Mouse (Mus musculus) WW6 (cell line): Measurements from ENCODE around the gene Adgra1.
A peak's percentile ranks its signal among the peaks of the same experiment; 100 is the strongest.

ENCODE experiments used
- DNase-seq: peaks from one replicate; pipeline ENCODE4 v3.0.0-alpha.2; 2013; ENCODE audit warnings: low read depth, low spot score

The Adgra1 gene

DNA sequence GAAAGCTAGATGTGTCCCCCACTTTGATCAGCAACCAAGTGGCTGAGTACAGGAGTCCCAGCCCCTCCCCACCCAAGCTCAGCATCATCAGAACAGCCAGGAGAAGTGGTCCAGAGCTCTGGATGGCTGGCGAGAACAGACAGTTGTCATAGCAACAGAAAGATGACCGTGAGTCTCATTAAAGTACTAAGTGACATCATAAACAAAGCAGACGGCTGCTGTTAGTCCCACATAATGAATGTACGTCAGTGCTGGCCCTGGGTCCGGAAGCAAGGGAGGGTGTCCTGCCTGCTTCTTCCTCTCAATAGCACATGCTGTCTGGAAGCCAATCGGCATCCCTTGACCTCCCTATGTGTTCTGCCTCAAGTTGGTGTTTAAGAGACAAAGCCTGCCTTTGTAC lies 16.2 kb downstream of the Adgra1 start:
- no peak for DNase-seq

DNA sequence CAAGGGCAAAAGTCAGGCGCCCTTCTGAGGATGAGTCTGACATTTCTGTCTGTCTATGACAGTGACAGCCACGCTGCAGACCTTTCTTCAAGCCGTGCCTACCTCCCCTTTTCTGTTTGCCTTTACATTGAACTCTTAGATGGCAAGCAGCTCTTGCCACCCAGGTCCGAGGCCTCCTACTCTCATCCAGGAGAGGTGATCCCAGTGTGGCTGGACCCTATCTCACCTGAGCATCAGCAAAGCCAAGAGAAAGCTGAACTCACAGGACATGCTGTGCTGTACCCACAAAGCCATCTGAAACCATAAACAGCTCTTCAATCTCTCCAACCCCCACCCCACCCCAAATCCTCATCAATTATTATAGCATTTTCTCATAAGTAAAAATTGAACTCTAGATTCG lies 16.7 kb downstream of the Adgra1 start:
- no peak for DNase-seq

DNA sequence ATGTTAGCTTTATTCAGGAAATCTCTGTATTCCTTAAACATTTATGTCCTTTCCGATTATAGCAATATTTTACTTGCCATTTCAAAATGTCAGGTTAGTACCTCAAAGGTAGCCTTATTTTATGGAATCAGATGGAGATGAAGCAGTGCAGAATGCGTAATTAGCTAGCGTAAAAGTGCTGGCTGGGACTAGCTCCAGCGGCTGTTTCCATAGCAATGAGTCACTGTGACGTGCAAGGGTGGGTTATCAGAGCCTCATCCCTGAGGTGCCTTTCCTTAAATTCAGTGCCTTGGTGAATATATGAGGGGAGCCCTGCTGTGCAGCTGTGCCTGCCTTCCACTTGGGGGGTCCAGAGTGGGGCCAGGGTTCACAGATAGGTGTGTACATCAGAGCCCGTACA lies 17.1 kb downstream of the Adgra1 start:
- DNase-seq: no peak

DNA sequence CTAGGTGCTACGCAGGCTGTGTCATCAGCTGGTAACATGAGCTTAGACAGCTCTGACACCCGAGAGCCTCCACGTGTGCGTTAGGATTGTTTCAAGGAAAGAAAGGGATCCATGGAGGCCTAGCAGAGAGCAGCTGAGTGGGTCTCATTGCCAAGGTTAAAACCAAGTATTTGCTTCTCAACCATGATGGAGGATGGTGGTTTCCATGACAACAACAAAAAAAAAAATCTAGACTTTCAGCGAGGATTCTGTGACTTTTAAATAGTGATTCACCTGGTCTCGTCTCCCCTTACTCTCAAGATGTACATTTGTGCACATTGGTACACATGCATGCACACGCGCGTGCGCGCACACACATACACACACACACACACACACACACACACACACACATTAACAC lies 21.3 kb downstream of the Adgra1 start:
- DNase-seq: no peak

DNA sequence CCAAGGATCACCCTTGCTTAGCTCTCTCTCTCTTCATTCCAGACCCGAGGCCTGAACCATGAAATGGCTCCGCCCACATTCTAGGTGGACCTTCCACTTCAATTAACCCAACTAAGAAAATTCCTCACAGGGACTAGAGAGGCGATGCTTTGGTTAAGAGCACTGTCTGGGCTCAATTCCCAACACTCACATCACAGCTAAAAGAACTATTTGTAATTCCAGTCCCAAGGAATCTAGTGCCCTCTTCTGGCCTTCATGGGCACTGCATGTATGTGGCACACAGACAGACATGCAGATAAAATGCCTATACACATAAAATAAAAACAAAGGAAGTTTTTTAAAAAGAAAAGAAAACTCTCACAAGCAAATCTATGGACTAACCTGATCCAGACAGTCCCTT lies 27.4 kb downstream of the Adgra1 start:
- peak; percentile 24 for DNase-seq

DNA sequence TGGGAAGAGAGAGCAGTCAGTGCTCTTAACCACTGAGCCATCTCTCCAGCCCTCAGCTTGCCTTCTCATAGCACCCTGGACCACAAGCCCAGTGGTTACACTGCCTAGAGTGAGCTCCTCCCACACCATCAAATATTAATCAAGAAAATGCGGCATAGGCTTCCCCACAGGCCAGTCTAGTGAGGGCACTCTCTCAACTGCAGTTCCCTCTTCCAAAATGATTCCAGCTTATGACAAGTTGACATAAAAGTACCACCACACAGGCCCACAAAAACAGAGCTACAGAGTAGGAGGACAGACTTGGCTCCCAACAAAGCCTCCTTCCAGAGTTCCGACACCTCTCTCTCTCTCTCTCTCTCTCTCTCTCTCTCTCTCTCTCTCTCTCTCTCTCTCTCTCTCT lies 29.1 kb downstream of the Adgra1 start:
- DNase-seq: no peak

DNA sequence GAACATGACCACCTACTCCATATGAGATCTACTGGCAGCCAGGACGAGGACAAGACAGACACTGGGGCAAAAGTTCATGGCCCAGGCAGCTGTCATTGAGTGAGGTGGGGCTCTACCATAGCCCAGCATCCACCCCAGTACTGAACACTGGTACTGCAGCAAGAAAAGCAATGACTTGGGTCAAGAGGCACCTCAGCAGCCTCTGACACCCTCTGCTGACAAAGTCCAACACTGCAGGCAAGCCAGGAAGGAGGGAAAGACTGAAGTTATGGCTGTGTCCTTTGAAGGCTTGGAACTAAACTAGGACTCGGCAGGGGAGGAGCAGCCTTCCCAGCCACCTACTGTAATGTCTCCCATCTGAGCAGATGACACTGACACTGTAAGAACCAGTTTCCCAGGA lies 30.3 kb downstream of the Adgra1 start:
- DNase-seq: no peak

DNA sequence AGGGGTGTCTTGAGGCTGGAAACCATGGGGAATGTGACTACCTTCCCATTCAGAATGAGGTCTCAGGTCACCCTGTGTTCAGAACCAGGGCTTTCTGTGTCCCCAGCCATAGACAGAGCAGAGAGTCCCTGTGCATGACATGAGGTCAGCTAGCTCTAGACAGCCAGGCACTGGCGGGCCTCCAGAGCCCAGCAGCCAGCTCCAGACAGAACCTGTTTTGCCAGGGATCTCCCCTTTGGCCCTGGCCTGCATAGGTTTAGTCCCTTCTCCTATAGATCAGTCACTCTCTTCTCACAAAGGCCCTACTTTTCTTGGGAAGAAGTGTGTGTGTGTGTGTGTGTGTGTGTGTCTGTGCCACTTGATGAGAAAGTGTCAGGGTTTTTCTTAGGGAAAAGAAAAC lies 30.9 kb downstream of the Adgra1 start:
- no peak for DNase-seq

DNA sequence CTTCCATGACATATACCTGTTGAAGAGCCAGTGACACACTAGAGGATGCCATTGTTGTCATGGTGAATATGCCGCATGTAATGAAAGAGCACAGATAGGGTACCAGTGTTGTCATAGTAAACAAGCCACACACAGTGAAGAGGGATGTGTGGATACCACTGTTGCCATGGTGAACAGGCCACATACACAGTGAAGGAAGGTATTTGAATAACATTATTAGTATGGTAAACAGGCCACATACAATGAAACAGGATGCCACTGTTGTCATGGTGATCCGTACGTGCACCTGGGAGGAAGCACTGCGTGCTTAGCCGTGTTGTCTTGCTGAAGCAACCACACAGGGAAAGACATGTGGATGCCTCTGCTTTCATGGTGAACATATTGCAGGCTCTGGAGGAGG lies 37.0 kb downstream of the Adgra1 start:
- DNase-seq: no peak

DNA sequence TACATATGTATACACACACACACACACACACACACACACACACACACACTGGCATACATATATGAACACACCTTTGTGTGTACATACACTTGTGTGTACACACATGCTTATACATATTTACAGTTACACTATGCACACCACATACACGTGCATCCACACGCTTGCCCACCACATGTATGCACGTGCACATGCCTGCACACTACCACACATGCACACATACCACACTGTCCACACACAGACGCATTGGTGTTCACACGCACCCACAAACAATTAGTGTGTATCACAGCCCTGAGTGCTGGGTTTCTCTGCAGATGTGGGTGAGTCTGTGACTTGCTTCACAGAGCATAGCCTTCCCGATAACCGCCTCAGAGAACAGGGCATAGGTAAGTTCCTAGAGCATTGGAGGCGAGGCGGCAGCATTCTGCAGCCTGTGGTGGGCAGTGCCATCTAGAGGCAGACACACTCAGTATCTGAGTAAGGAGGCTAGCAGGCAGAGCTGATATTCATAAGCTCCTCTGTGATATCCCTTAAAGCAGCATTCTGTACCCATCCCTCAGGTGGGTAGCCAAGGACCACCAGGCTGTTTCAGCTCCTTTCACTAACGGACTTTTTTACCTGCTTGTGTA lies 43.3 kb downstream of the Adgra1 start:
- no peak for DNase-seq

DNA sequence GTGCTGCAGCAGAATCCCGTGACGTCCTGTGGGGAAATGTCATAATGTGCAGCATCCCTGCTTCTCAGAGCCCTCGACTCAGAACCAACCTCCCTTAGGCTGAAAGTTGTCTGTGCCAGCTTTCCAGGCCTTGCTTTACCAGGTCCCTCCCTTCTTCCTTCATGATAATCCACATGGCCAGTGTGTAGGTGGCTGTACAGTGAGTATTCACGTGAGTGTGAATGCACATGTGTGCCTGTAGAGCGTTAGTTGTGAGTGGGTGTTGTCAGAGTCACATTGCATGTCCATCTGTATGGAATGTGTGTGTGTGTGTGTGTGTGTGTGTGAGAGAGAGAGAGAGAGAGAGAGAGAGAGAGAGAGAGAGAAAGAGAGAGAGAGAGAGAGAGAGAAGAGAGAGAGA lies 44.1 kb downstream of the Adgra1 start:
- DNase-seq: no peak

DNA sequence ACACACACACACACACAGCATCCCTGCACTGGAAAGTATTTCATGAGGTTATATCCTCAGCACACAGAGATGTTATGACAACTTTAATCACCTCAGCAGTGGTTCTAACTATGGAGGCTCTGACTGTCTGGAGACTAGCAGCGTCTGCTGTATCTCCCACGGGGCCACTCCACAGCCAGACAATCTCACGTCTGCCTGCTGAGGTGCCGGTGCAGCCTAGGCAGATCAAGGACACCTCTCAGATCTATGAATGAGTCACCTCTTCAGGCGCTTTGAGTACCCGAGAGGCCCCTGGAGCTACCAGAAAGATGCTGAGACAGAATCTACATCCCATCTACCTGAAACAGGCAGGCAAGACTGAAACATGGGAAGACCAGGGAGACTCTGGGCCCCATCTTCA lies 44.6 kb downstream of the Adgra1 start:
- no peak for DNase-seq

DNA sequence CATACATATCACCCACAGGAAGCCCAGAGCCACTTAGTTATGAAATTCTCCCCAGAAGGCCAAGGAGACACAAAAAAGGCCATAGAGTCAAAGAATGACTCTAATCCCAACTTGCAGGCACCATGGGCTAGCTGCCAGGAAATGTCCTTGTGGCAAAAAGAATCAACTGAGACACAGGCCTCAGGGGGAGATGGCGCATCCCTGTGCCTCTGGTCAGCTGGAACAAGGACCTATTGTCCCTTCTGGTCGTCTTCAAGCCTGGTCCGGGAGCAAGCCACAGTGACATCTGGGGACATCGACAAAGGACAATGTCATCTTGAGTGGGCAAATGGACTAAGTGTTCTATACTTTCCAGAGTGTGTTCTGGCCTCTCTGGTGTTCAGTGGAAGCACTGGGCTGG lies 49.6 kb downstream of the Adgra1 start:
- no peak for DNase-seq

DNA sequence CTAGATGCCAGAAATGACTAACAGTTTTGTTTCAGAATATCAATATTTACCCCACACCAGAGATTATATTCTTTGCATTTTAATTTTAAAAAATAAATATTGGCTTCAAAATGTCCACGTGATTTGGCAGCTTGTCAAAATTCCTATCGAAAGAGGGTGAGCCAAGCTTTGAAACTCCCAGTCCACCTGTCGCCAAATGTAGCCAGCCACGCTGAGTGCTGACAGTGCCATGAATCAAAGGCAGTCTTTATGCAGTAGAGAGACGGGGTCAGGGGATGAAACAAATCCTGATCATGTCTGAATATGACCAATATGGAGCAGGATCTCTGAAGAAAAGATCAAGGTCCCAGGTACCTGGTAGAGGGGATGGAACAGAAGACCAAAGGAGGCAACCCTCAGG lies 57.8 kb downstream of the Adgra1 start:
- DNase-seq: no peak

DNA sequence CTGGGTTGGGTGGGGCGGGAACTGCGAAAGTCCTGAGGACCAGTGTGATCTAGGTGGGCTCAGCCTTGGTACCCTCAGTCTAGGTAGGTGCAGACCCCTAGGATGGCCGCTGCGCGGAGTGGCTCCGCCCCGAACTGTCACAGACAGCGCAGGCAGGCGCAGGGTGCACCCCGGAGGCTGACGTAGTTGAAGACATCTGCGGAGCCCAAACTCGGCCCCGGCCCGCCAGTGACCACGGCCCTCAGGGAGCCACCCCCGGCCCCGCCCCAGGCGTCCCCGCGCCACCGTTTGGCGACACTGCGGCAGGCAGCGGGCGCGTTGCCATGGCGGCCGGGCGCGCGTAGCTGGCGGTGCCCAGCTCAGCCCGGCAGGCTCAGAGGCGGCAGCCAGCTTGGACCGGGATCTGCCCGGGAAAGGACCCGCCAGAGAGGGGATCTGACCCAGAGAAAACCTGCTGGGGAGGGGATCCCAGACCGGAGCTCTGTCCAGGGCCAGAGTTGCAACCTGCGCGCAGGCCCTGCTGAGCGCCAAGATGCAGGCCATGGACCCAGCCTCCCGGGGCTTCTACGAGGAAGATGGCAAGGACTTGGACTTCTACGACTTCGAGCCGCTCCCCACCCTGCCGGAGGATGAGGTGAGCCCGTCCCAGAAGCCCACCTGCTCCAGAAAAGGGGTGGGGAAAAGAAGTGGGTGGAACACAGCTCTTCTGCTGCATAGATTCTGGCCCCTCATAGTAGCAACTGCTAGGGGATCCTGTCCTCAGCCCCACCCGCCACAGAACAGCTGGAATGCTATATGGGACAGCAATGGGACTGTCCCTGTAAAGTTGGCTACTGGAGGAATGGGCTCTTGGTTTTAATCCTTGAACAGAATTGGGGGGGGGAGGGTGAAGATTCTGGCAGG lies 60.9 kb downstream of the Adgra1 start, which contains the start of gene Kndc1:
Gene Kndc1 (plus strand): TSS at position 42 of the 903 bp plus-strand sequence.
- no peak for DNase-seq

DNA sequence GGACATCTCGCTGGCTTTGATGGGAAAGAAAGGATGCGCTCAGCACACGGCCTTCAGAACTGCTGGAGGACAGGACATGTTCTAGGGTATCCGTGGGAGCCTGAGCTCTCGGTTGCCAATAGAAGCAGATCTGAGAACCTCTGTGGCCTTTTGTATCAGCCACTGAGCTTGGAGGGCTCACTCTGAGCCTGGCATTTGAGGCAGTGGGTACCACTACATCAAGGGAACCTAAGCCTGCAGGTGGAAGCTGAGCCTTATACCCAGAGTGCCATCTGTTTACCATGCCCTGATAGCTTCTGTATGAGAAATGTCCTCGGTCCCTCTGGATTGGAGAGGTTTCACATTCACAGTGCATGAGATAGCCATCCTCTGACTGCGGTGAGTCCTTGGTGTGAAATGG lies 62.3 kb downstream of the Adgra1 start:
- no peak for DNase-seq

DNA sequence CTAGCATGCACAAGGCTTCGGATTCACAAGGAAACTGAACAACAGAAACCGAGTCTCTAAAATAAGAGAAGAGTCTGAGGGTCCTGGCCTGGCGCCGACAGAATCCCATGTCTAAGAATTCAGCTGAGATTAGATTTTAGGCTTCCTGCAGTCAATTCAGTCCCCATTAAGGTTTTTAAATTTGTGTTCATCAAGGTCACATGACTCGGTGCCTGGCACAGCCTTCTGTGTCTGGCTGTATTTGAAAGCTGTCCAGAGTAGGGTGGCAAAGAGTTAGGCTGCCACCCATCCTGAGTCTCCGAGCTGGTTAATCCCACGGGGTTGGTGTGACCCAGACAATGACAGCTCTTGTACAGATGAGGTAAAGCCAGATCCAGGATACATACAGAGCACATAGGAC lies 62.8 kb downstream of the Adgra1 start:
- DNase-seq: no peak

DNA sequence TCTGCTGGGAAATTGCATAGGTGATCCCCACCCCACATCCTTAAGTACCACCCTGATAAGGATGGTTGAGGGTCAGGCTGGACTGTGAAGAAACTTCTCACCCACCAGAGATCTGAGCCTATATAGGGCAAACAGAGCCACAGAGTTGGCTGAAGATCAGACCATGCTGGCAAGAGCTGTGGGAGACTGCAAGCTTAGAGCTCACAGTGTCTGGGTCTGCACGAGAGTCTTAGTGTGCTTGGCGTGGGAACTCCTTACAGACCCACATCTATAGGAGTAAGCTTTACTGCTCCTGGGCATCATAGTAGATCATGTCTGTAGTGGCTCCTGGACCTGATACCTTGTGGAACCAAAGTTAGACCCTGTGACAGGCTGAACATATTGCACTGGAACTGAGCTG lies 64.6 kb downstream of the Adgra1 start:
- DNase-seq: no peak

DNA sequence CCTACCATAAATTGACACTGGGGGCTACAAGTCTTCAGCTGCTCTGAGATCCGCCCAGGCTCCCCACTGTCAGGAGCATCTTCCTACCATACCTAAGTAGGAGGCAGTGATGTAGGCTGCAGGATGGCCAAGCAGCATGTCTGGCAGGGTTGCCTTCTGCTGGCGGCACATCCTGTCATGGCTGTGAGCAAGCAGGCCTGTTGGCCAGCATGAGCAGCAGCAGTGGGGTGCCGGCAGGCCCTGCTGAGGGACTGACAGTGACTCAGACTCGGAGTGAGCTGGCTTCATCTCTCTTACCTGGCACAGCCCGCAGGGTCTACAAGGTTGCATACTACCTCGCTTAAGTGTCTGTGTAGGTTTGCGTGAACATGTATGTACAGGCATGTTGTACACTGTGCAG lies 65.5 kb downstream of the Adgra1 start:
- no peak for DNase-seq

DNA sequence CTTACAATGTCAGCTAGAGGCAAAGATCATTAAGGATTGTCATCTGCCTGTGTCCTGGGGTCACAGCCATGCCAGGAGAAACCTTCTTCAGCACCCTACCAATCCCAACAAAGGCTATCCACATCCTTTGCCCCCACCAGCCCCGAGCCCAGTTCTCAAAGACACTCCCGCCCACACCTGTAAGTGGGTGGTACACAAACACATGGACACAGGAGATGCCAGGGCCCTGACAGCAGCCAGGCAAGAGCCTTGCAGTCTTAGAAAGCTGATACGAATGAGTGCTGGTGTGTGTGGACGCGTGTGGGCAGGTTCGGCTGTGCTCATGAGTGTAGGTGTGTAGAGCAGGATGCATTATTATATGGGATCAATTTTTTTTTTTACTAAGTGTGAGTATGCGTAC lies 66.5 kb downstream of the Adgra1 start:
- no peak for DNase-seq

DNA sequence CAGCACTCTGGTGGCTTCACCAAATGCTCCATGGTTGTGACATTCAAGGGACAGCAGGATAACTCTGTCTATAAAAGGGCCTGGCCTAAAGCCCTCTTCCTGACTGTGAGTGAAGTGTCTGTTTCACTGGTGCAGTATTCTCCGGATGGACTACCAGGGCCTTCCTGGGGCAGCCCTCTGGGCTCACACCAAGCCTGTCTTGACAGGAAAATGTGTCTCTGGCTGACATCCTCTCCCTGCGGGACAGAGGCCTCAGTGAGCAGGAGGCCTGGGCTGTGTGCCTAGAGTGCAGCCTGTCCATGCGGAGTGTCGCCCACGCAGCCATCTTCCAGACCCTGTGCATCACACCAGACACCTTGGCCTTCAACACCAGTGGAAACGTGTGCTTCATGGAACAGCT lies 66.9 kb downstream of the Adgra1 start:
- no peak for DNase-seq

DNA sequence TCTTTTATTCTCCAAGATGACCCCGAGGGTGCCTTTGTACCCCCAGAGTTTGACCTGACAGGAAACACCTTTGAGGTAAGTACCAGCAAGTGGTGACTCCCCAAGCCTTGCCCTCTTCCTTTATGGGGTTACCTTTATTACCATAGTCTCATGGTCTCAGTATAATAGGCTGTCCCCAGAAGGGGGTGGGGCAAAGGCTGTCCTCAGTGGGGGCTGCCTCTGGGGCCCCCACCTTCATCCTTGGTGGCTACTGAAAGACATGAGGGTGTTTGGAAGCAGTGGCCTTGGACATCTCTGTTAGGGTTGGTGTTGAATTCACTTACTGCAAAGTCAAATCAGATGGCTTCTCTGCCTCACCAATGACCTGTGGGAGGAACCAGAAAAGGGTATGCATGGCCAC lies 68.0 kb downstream of the Adgra1 start:
- DNase-seq: no peak

DNA sequence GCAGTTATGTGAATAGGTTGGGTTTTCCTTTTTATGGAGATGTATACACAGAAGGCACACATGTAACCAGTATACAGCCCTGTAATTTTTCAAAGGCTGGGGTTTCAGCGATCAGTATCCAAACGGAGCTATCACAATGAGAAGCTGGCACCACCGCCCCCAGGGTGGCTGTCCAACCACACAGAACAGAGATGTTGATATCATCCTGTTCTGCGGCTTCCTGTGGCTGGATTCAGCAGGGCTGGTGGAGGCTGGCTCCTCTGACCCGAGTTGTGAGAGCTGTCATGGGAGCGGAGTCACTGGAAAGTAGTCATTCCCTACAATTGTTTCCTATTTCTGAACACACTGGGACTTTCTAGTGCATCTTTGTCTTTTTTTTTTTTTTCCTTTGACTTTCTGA lies 71.3 kb downstream of the Adgra1 start:
- DNase-seq: no peak
